Mouse (Mus musculus): ENCODE results near the gene Ephx1. TPM values are rescaled to one million over a fixed set of nuclear protein-coding genes. Genes with fewer than 3 reads are reported as not detected.

Ephx1 gene
- polyA plus RNA-seq, 1 experiment = 60.6 TPM

DNA sequence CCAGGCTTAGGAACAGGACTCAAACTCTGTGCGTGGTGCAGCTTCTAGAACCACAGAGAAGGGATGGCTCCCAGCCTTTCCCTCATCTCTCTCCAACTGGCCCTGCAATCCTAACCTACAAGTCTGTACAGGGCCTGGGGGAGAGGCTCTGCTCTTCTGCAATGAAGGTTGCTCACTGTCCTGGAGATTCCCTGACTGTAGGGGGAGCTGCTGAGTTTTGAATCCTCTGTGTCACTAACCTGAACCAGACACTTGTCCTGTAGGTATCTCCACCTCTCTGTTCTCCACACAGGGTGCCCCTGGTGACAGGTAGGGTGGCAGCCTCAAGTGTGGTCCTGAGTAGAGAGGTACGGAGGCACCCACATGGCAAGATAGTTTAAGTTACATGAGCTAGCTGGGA lies 40.2 kb downstream of the Ephx1 start:
- TF ChIP-seq CEBPB (IDR thresholded peaks at IDR 0.05; ENCODE audit: low read depth) (no peak), CTCF (IDR thresholded peaks at IDR 0.05; ENCODE audit: control insufficient read depth, insufficient read depth, insufficient read length) (no peak), MYOD1 (IDR thresholded peaks at IDR 0.05; ENCODE audit: control insufficient read depth, insufficient read length, low read depth) (no peak), USF1 (IDR thresholded peaks at IDR 0.05; ENCODE audit: low read depth) (no peak), MYOG (IDR thresholded peaks at IDR 0.05; ENCODE audit: control insufficient read depth, extremely low read depth, insufficient read length) (no peak), FOSL1 (IDR thresholded peaks at IDR 0.05; ENCODE audit: insufficient read depth, low read length, poor library complexity, severe bottlenecking) (no peak), MAX (IDR thresholded peaks at IDR 0.05) (no peak)
- H3K79me2 ChIP-seq (ENCODE audit: control insufficient read depth, insufficient read depth) = no peaks in the 10 kb centered on the region
- no peak overlapping the region for H3ac ChIP-seq (ENCODE audit: control insufficient read depth, insufficient read length, low read depth)
- H3K4me3 ChIP-seq (ENCODE audit: insufficient read depth, poor library complexity, severe bottlenecking) = no peak overlapping the region
- no peaks in the 10 kb centered on the region for H3K27me3 ChIP-seq (ENCODE audit: control insufficient read depth, insufficient read depth, insufficient read length)
- H3K79me3 ChIP-seq (ENCODE audit: low read depth) = no peaks in the 10 kb centered on the region
- H3K36me3 ChIP-seq (ENCODE audit: control insufficient read depth, insufficient read depth) = no peaks in the 10 kb centered on the region

DNA sequence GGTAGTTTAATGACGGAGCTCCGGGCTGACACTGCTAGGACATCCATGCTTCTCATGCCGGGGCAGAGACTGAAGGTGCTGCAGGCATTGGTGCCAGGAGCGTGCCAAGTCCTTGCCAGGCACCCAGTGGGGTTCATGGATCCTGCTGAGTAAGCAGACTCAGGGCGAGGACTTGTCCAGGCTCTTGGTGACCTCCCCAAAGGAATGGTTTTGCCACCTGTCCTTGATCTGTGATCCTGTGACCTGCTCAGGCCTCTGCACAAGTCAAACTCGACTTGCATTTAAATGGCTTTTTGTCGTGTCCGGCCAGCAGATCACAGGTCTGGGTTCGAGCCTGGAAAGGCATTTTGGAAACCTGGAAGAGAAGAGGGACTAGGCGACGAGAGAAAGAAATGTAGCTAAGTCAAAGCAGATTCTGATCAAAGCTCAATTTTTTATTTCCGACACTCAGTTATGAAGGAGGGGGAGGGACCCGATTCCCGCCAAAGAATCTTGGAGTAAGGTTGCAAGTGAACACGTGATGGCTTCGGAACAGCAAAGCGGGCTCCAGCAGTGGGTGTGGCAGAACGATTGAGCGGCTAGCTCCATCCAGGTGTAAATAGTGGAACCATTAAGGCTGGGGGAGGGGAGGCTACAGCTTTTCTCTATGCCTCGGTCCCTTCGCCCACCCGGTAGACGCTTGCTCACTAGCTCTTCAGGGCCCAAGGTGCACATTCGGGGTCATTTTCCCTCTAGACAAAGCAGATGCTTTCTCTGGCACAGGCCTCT lies 41.0 kb downstream of the Ephx1 start:
- H3K79me3 ChIP-seq (ENCODE audit: low read depth) = no peaks in the 10 kb centered on the region
- H3K4me3 ChIP-seq (ENCODE audit: insufficient read depth, poor library complexity, severe bottlenecking) = no peak overlapping the region
- no peak overlapping the region for H3ac ChIP-seq (ENCODE audit: control insufficient read depth, insufficient read length, low read depth)
- no peaks in the 10 kb centered on the region for H3K36me3 ChIP-seq (ENCODE audit: control insufficient read depth, insufficient read depth)
- H3K27me3 ChIP-seq (ENCODE audit: control insufficient read depth, insufficient read depth, insufficient read length) = no peaks in the 10 kb centered on the region
- H3K79me2 ChIP-seq (ENCODE audit: control insufficient read depth, insufficient read depth) = no peaks in the 10 kb centered on the region
- no peak for TF ChIP-seq MAX (IDR thresholded peaks at IDR 0.05)
- no peak for TF ChIP-seq MYOG (IDR thresholded peaks at IDR 0.05; ENCODE audit: control insufficient read depth, extremely low read depth, insufficient read length)
- no peak for TF ChIP-seq MYOD1 (IDR thresholded peaks at IDR 0.05; ENCODE audit: control insufficient read depth, insufficient read length, low read depth)
- no peak for TF ChIP-seq CEBPB (IDR thresholded peaks at IDR 0.05; ENCODE audit: low read depth)
- no peak for TF ChIP-seq USF1 (IDR thresholded peaks at IDR 0.05; ENCODE audit: low read depth)
- no peak for TF ChIP-seq CTCF (IDR thresholded peaks at IDR 0.05; ENCODE audit: control insufficient read depth, insufficient read depth, insufficient read length)
- no peak for TF ChIP-seq FOSL1 (IDR thresholded peaks at IDR 0.05; ENCODE audit: insufficient read depth, low read length, poor library complexity, severe bottlenecking)

- H3K79me3 ChIP-seq (ENCODE audit: low read depth) = no peaks in the 10 kb centered on the region
- H3ac ChIP-seq (ENCODE audit: control insufficient read depth, insufficient read length, low read depth) = no peak overlapping the region
- peaks cover 23% of the 10 kb centered on the region for H3K36me3 ChIP-seq (ENCODE audit: control insufficient read depth, insufficient read depth)
- TF ChIP-seq USF1 (IDR thresholded peaks at IDR 0.05; ENCODE audit: low read depth) (no peak), MAX (IDR thresholded peaks at IDR 0.05) (no peak), CTCF (IDR thresholded peaks at IDR 0.05; ENCODE audit: control insufficient read depth, insufficient read depth, insufficient read length) (peak; percentile 53), CEBPB (IDR thresholded peaks at IDR 0.05; ENCODE audit: low read depth) (no peak), FOSL1 (IDR thresholded peaks at IDR 0.05; ENCODE audit: insufficient read depth, low read length, poor library complexity, severe bottlenecking) (no peak)
- H3K27me3 ChIP-seq (ENCODE audit: control insufficient read depth, insufficient read depth, insufficient read length) = no peaks in the 10 kb centered on the region
- H3K4me3 ChIP-seq (ENCODE audit: insufficient read depth, poor library complexity, severe bottlenecking) = no peak overlapping the region
- H3K79me2 ChIP-seq (ENCODE audit: control insufficient read depth, insufficient read depth) = no peaks in the 10 kb centered on the region
Measured at GRCm38 (mm10) chr1:180976110-180976679, 44.5 kb downstream of the Ephx1 start.

DNA sequence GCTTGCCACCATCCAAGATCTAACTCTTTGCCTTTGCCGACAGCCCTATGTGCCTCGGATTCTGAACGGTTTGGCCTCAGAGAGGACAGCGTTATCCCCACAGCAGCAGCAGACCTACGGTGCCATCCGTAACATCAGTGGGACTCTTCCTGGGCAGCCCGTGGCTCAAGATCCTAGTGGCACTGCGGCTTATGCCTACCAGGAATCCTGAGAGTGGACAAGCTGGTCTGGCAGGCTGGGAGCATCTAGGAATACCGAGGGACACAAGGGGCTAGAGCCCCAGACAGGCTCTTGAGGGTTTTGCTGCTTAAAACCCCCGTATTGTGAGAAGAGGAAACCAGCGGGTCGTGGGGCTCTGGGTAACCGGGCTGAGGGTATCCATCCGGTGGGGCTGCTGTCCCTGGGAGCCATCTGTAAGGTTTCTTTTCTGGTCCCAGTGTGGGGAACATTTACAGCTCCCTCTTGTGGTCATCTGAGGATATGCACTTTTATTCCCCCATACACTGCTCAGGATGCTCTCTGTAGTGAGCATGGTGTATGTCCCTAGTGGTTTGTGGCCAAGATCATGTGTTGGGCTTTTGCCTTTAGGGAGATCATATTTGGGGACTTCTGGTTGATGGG lies 46.5 kb downstream of the Ephx1 start:
- no peaks in the 10 kb centered on the region for H3K79me3 ChIP-seq (ENCODE audit: low read depth)
- H3ac ChIP-seq (ENCODE audit: control insufficient read depth, insufficient read length, low read depth) = no peak overlapping the region
- H3K27me3 ChIP-seq (ENCODE audit: control insufficient read depth, insufficient read depth, insufficient read length) = no peaks in the 10 kb centered on the region
- no peak overlapping the region for H3K4me3 ChIP-seq (ENCODE audit: insufficient read depth, poor library complexity, severe bottlenecking)
- TF ChIP-seq USF1 (IDR thresholded peaks at IDR 0.05; ENCODE audit: low read depth) = no peak
- peak; percentile 44 for TF ChIP-seq CTCF (IDR thresholded peaks at IDR 0.05; ENCODE audit: control insufficient read depth, insufficient read depth, insufficient read length)
- peaks cover 40% of the 10 kb centered on the region for H3K36me3 ChIP-seq (ENCODE audit: control insufficient read depth, insufficient read depth)
- no peaks in the 10 kb centered on the region for H3K79me2 ChIP-seq (ENCODE audit: control insufficient read depth, insufficient read depth)

DNA sequence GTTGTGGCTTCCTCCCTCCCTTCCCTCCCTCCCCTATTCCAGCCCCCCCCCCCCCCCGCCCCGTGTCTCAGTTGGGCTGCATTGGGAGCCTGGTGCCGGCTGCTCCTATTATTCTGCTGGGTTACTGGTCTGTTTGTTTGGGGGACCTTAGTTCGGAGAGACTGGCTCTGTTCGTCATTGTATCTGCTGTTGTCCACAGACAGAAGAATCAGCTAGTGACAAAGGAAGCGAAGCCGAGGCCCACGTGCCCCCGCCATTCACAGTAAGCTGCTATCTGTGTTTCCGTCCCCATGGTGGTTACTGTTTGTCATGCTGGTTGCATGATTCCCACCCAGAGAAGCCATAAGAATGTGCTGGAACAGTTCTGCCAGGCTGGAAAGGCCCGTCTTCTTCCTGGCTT lies 47.8 kb downstream of the Ephx1 start:
- H3K79me2 ChIP-seq (ENCODE audit: control insufficient read depth, insufficient read depth) = no peaks in the 10 kb centered on the region
- H3ac ChIP-seq (ENCODE audit: control insufficient read depth, insufficient read length, low read depth) = no peak overlapping the region
- peaks cover 52% of the 10 kb centered on the region for H3K36me3 ChIP-seq (ENCODE audit: control insufficient read depth, insufficient read depth)
- H3K27me3 ChIP-seq (ENCODE audit: control insufficient read depth, insufficient read depth, insufficient read length) = no peaks in the 10 kb centered on the region
- H3K4me3 ChIP-seq (ENCODE audit: insufficient read depth, poor library complexity, severe bottlenecking) = no peak overlapping the region
- H3K79me3 ChIP-seq (ENCODE audit: low read depth) = no peaks in the 10 kb centered on the region
- no peak for TF ChIP-seq MYOG (IDR thresholded peaks at IDR 0.05; ENCODE audit: control insufficient read depth, extremely low read depth, insufficient read length)
- no peak for TF ChIP-seq MAX (IDR thresholded peaks at IDR 0.05)
- TF ChIP-seq MYOD1 (IDR thresholded peaks at IDR 0.05; ENCODE audit: control insufficient read depth, insufficient read length, low read depth) = no peak
- TF ChIP-seq CEBPB (IDR thresholded peaks at IDR 0.05; ENCODE audit: low read depth) = no peak
- no peak for TF ChIP-seq FOSL1 (IDR thresholded peaks at IDR 0.05; ENCODE audit: insufficient read depth, low read length, poor library complexity, severe bottlenecking)
- no peak for TF ChIP-seq USF1 (IDR thresholded peaks at IDR 0.05; ENCODE audit: low read depth)
- no peak for TF ChIP-seq CTCF (IDR thresholded peaks at IDR 0.05; ENCODE audit: control insufficient read depth, insufficient read depth, insufficient read length)

Measured in C2C12 (cell line).